Mouse (Mus musculus) E14TG2a.4 (cell line): ENCODE data around the gene Gabra4.

Experiments
- CTCF ChIP-seq: conservative IDR thresholded peaks from 2 replicates; pipeline ENCODE4 v1.5.1; 2014; ENCODE audit warnings: low read length
- NANOG ChIP-seq: IDR thresholded peaks from 2 replicates; pipeline ENCODE4 v1.6.1; 2014; ENCODE audit warnings: borderline replicate concordance, low read length, mixed read lengths
- POU5F1 ChIP-seq: IDR thresholded peaks from 2 replicates; pipeline ENCODE4 v1.6.1; 2014; ENCODE audit warnings: low read length, borderline replicate concordance

GRCm38 (mm10) chr5:71665593-71665992 lies 7.5 kb upstream of the Gabra4 start:
- TF ChIP-seq CTCF (no peak), POU5F1 (no peak), NANOG (no peak)
